Mouse (Mus musculus) mature B cell (primary cell): ENCODE results near the gene Cplx3.

ENCODE experiments used
- in situ Hi-C: fragments of 300-500 bp; cut with MboI; formaldehyde crosslinking; loops from 2 replicates; pipeline ENCODE4 v1.14.3; 2019

Cplx3 gene

GRCm38 (mm10) chr9:57601353-57601706 is 4.8 kb downstream of the Cplx3 start:
- in situ Hi-C loops = no loop called here

- in situ Hi-C loops = no loop called here
Observed at GRCm38 (mm10) chr9:57600620-57601352, 5.3 kb downstream of the Cplx3 start.

- in situ Hi-C loops = no loop called here
Observed at GRCm38 (mm10) chr9:57598851-57599563, 7.1 kb downstream of the Cplx3 start.

- in situ Hi-C loops = no loop called here
Observed at GRCm38 (mm10) chr9:57597929-57598382, 8.1 kb downstream of the Cplx3 start.

- in situ Hi-C loops = no loop called here
Observed at GRCm38 (mm10) chr9:57597265-57597664, 8.8 kb downstream of the Cplx3 start.

GRCm38 (mm10) chr9:57594174-57594509 is 11.9 kb downstream of the Cplx3 start:
- in situ Hi-C loops = no loop called here

GRCm38 (mm10) chr9:57593454-57594173 is 12.5 kb downstream of the Cplx3 start:
- in situ Hi-C loops = no loop called here

- in situ Hi-C loops = no loop called here
Observed at GRCm38 (mm10) chr9:57590726-57591125, 15.4 kb downstream of the Cplx3 start.

- in situ Hi-C loops = no loop called here
Observed at GRCm38 (mm10) chr9:57589224-57590126, 16.6 kb downstream of the Cplx3 start, which contains the start of gene Ulk3. Gene Ulk3 (plus strand): TSS chr9:57589452.

GRCm38 (mm10) chr9:57584991-57585390 is 21.1 kb downstream of the Cplx3 start:
- in situ Hi-C loops = no loop called here

- in situ Hi-C loops = no loop called here
Observed at GRCm38 (mm10) chr9:57577144-57577849, 28.8 kb downstream of the Cplx3 start.

- in situ Hi-C loops = no loop called here
Observed at GRCm38 (mm10) chr9:57575577-57575976, 30.5 kb downstream of the Cplx3 start.

- in situ Hi-C loops = no loop called here
Observed at GRCm38 (mm10) chr9:57574397-57574796, 31.7 kb downstream of the Cplx3 start.

GRCm38 (mm10) chr9:57568500-57568899 is 37.6 kb downstream of the Cplx3 start:
- in situ Hi-C loops = no loop called here

- in situ Hi-C loops = no loop called here
Observed at GRCm38 (mm10) chr9:57566846-57567245, 39.2 kb downstream of the Cplx3 start.

GRCm38 (mm10) chr9:57565741-57566221 is 40.3 kb downstream of the Cplx3 start:
- in situ Hi-C loops = no loop called here

- in situ Hi-C loops = no loop called here
Observed at GRCm38 (mm10) chr9:57564609-57565008, 41.5 kb downstream of the Cplx3 start.

- in situ Hi-C loops = no loop called here
Observed at GRCm38 (mm10) chr9:57562896-57563372, 43.1 kb downstream of the Cplx3 start.

- in situ Hi-C loops = no loop called here
Observed at GRCm38 (mm10) chr9:57561711-57562099, 44.4 kb downstream of the Cplx3 start.

GRCm38 (mm10) chr9:57560861-57561710 is 45.0 kb downstream of the Cplx3 start, which contains the start of gene Scamp2:
Gene Scamp2 (plus strand): TSS chr9:57560943.
- in situ Hi-C loops = no loop called here
